Mouse (Mus musculus) kidney, adult 11 months (tissue): ENCODE measurements around the gene Kcnc2.
"Not testable (repeated sequence)": the region's sequence is repeated elsewhere in the genome, so short reads cannot be mapped to it uniquely, and the experiment has no call there.

Experiments
- DNase-seq: peaks from one replicate; pipeline ENCODE4 v3.0.0; 2022

Gene Kcnc2

DNA sequence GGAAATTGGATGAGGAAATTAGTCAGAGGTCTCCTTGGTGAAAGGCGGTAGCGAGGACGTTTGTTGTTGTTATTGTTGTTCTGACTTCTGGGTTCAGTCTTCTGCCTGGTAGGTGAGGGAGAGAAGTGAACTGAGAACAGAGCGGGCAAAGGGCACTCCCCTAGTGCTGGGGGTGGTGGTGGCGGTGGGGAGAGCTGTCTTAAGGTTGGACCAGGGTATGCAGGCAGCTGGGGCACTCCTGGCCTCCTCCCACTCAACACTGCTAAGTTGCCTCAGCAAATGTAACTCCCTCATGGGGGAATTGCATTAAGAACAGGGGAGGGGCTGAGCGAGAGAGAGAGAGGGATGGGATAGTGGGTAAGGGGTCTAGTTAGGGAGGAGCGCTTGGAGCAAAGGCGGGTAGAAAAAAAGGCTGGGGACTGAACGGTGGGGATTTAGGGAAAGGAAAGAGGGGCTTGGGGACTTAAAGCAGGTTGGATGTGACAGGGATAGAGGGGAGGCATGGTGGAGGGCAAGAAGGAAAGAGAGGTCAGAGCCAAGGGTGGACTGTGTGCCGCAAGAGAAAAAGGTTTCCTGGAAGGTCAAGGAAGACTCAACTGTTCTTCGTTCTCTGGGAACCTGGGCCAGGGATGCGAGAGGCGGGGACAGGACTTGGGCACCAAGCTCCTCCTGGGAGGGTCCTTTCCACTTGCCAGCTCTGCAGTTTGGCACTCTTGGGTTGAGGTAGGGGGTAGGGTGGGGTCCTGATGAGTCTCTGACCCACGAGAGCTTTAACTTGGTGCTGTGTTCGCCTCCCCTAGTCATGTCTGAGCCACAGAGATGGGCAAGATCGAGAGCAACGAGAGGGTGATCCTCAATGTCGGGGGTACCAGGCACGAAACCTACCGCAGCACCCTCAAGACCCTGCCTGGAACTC, at the start of gene Kcnc2:
Gene Kcnc2, plus strand, starts transcription at position 235 of the 916 bp plus-strand sequence.
- DNase-seq, result peak; percentile 30

- DNase-seq, result no peak
Observed at GRCm38 (mm10) chr10:112227073-112227472, 43.8 kb upstream of the Kcnc2 start.

DNA sequence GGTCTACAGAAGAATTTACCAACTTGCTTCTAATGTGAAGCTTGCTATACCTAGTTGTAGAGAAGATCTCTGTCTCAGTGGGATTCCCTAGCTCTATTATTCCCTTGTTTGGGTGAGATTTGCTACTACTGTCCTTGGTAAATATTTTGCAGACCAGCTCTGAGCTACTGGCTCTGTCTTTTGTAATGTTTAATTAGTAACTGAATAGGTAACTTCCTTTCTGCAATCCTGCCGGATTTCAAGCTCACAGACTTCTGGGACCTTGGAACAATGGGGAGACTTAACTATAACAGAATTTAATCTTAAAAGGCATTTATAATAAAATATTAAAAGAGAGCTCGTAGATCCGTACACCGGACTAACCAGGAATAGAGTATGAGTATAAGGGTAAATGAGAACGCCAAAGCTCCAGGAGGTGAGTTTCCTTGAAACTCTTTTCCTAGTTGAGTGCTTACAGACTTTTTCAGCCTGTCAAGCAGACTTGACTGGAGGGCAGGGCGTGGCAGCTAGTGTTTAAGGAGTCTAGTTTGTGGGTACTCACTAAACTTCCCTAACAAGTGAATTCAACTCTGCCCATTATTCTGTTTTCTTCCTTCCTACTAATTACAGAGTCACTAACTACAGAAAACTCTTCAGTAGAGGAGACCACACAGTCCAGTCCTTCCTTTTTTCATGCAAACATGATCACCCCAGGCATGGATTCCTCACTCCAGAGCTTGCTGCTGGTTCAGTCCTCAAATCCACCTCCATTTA, 41.7 kb upstream of the Kcnc2 start:
- DNase-seq, result peak; percentile 11

GRCm38 (mm10) chr10:112232733-112233132, 38.2 kb upstream of the Kcnc2 start:
- not testable (repeated sequence) for DNase-seq

DNA sequence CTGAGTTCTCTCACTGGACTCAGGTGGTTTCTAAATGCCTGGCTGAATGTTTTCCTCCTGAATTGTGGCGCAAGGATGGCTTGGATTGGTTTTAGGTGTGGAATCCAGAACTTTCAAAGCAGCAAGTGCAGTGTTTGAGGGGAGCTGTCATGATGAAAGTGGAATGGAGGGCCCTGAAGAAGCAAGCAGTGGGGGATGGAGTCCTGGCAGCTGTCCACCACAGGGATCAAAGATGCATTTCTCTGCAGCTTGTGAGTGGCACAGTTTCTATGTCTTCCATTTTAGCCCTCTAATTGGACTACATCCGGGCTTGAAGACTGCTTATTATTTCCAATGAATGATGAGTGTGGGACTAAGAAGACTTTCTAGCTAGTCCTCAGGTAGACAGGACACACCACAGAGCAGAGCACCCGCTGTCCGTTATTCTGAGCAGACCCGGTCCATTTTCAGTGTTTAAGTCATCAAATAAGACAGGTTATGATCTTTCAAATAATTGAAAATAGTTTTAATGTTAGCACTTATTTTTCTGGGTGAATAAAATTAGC, 35.5 kb upstream of the Kcnc2 start:
- DNase-seq, result not testable (repeated sequence)

- no peak for DNase-seq
Observed at GRCm38 (mm10) chr10:112248273-112248672, 22.6 kb upstream of the Kcnc2 start.

DNA sequence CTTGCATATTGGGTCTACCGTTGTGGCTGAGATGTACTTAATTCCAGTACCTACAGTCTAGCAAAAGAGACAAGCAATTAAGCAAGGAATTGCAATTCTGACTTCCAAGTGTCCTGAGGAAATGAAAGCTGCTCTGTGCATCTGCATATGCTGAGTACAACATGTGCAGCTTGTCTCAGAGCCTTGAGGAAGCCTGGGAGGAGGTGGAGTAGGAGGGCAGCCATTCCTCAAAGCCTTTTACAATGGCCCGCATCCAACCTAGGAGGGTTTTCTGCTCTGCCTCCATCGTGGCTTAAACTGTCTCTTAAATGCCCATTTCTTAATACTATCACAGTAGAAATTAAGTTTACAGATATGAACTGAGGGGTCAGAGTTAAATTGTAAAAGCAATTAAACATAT, 7.5 kb upstream of the Kcnc2 start:
- no peak for DNase-seq

DNA sequence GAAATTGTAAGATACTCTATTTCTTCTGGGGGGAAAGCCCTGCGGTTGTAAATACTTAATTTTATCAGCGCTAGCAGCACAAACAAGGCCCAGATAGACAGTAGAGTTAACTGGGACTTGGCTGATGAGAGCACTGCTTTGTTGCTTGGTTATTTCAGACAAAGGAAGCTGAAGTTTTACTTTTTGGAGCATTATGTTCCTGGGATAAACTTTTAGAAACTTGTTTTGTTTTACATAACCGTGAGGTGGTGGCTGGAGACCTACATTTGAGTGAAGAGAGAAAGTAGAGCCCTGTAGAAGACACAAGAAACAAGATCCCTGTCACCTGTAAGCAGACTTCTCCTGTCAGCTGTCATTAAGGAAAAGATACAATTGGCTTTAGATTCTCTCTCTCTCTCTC, 1.4 kb upstream of the Kcnc2 start:
- DNase-seq, result no peak

GRCm38 (mm10) chr10:112269939-112270781, 761 bp upstream of the Kcnc2 start:
- DNase-seq, result peak; percentile 5

- no peak for DNase-seq
Observed at GRCm38 (mm10) chr10:112271803-112272165, 863 bp downstream of the Kcnc2 start.

GRCm38 (mm10) chr10:112272171-112272570, 1.2 kb downstream of the Kcnc2 start:
- DNase-seq, result no peak

DNA sequence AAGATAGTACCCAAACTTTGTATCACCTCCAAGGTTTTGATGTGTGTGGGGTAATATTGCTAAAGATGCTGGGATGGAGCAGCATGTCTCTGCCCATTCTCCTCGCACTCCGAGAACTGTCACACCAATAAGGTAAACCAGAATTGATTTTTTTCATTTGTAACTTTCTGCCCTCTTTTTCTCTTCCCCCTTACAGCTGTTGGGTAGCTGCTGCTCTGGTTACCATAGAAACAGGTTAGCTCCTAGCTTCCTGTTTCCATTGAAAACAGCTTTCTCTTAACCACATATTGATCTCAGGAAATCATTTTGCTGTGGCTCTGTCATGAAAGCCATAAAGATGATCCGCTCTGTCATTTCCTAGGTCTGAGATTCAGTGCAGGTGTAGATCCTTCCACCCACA, 7.1 kb downstream of the Kcnc2 start:
- no peak for DNase-seq

DNA sequence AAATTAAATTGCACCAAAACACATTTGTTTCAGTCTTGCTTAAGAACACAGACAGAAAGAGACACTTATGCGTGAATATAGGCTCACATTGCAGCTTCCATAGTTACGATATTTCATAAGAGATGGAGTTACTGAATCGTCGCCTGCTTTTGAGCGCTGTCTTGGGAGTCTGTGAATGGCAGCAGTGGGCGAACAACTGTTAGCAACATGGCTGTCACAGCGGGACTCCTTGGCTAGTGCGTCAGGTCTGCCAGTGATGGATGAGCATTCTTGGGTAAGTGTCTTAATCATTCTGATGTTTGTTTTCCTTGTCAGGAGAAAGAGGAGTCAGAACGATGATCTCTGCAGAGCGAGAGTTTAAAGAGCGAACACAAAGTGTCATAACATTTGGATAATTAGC, 44.2 kb downstream of the Kcnc2 start:
- no peak for DNase-seq

DNA sequence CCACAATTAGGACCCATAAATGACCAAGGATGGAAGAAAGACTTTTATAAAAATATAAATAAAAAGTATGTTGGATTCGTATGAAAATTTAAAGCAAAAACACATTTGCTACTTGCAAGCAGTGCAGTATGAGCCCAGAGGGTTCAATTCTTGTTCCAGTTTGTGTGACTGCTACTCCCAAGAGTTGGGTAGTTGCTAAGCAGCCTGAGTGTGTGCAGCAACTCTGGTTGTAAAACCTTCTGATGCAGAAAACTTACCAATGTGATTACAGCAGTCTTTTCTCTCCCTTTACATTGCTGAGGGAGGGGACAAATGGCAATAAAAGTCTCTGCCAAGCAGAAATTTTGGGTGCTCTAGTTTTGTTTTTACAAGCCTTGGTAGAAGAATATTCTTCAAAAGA, 46.9 kb downstream of the Kcnc2 start:
- DNase-seq, result no peak

GRCm38 (mm10) chr10:112357669-112358362, 86.9 kb downstream of the Kcnc2 start:
- DNase-seq, result no peak

- DNase-seq, result no peak
Observed at GRCm38 (mm10) chr10:112358363-112358704, 87.4 kb downstream of the Kcnc2 start.

GRCm38 (mm10) chr10:112360704-112361103, 89.8 kb downstream of the Kcnc2 start:
- DNase-seq, result no peak

GRCm38 (mm10) chr10:112368369-112368768, 97.4 kb downstream of the Kcnc2 start:
- DNase-seq, result no peak

DNA sequence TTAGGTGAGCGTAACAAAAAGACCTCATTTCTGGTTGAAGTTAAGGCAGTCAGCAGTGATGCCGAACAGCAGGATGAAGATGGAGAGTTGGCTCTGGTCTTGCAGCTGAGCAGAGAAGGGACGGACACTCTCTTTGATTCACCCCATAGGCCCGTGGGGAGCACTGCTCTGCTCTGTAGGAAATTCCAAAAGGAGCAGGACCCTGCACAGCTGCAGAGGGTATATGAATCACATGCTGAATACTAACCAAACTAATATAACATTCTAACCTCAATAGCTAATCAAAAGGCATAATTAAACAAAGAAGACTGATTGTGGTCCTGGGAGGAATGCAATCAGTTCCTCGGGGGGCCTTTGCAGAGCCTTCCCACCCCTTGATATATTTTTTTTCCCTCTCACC, 106.2 kb downstream of the Kcnc2 start:
- no peak for DNase-seq

DNA sequence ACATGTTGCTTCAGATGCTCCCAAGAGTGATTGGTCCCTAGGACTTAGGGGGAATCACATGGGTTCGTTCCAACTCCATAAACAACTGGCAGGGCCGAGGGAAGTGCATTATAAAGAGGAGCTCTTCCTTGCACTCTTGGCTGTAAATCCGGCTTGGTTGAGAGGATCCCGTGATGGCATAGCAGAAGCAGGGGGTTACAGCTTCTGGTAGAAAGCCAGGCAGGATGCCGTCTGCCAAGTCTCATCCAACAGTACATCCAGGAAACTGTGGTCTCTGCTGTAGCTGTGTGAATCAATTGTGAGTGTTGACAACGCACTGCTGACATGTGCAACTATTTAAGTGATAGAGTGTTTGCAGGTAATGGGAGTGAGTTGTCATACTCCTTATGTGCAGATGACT, 107.5 kb downstream of the Kcnc2 start:
- DNase-seq, result no peak

- no peak for DNase-seq
Observed at GRCm38 (mm10) chr10:112380590-112380989, 109.7 kb downstream of the Kcnc2 start.

GRCm38 (mm10) chr10:112394399-112394970, 123.6 kb downstream of the Kcnc2 start:
- DNase-seq, result no peak
